Mouse (Mus musculus) ES-CJ7 (cell line): Measurements from ENCODE around the gene Mip.
"Not testable (repeated sequence)": the region's sequence is repeated elsewhere in the genome, so short reads cannot be mapped to it uniquely, and the experiment has no call there.

ENCODE experiments used
- DNase-seq: peaks from one replicate; pipeline ENCODE4 v3.0.0; 2011; ENCODE audit warnings: low read depth, low spot score

Gene Mip

GRCm38 (mm10) chr10:128225538-128225937, at the start of gene Mip:
Gene Mip (plus strand): TSS chr10:128225838.
- no peak for DNase-seq

GRCm38 (mm10) chr10:128175996-128176755, 49.5 kb upstream of the Mip start:
- peak; percentile 71 for DNase-seq

- no peak for DNase-seq
These were observed 48.3 kb upstream of the Mip start for GRCm38 (mm10) chr10:128177316-128177715.

- no peak for DNase-seq
These were observed 45.6 kb upstream of the Mip start, which contains the start of gene Rbms2 for GRCm38 (mm10) chr10:128179989-128180388. Gene Rbms2 (minus strand): TSS chr10:128180297.

- DNase-seq, result peak; percentile 42
These were observed 41.3 kb upstream of the Mip start for GRCm38 (mm10) chr10:128184296-128184695.

GRCm38 (mm10) chr10:128185277-128185940, 40.2 kb upstream of the Mip start:
- DNase-seq, result peak; percentile 27

GRCm38 (mm10) chr10:128185959-128186358, 39.7 kb upstream of the Mip start:
- peak; percentile 96 for DNase-seq

- DNase-seq, result peak; percentile 98
These were observed 38.4 kb upstream of the Mip start for GRCm38 (mm10) chr10:128187181-128187605.

GRCm38 (mm10) chr10:128188242-128188877, 37.3 kb upstream of the Mip start:
- peak; percentile 90 for DNase-seq

- no peak for DNase-seq
These were observed 34.2 kb upstream of the Mip start for GRCm38 (mm10) chr10:128191472-128191871.

- DNase-seq, result not testable (repeated sequence)
These were observed 33.4 kb upstream of the Mip start for GRCm38 (mm10) chr10:128192030-128192766.

GRCm38 (mm10) chr10:128193113-128193512, 32.5 kb upstream of the Mip start:
- DNase-seq, result no peak

- DNase-seq, result peak; percentile 97
These were observed 31.6 kb upstream of the Mip start, which contains the start of gene Gls2 for GRCm38 (mm10) chr10:128194024-128194550. Gene Gls2 (plus strand): TSS chr10:128194457.

GRCm38 (mm10) chr10:128194551-128195461, 30.8 kb upstream of the Mip start:
- peak; percentile 52 for DNase-seq

- no peak for DNase-seq
These were observed 23.8 kb upstream of the Mip start for GRCm38 (mm10) chr10:128201856-128202255.

- DNase-seq, result peak; percentile 51
These were observed 20.7 kb upstream of the Mip start for GRCm38 (mm10) chr10:128204941-128205340.

GRCm38 (mm10) chr10:128208326-128208725, 17.3 kb upstream of the Mip start:
- no peak for DNase-seq

GRCm38 (mm10) chr10:128209311-128210009, 16.2 kb upstream of the Mip start:
- DNase-seq, result no peak

GRCm38 (mm10) chr10:128210131-128210530, 15.5 kb upstream of the Mip start:
- no peak for DNase-seq

- DNase-seq, result no peak
These were observed 14.7 kb upstream of the Mip start for GRCm38 (mm10) chr10:128210954-128211353.
